Mouse (Mus musculus): Measurements from ENCODE around the gene Thada. TPM values are rescaled to one million over a fixed set of nuclear protein-coding genes. Genes with fewer than 3 reads are reported as not detected.

Thada gene
- total and polyA plus RNA-seq, 3 experiments, result 5.0 to 8.3 (median 7.7) TPM

- H3K79me2 ChIP-seq (replicated peaks; ENCODE audit: control insufficient read depth, insufficient read depth, low read length), result no peaks in the 10 kb centered on the region
- H3K4me1 ChIP-seq (ENCODE audit: control insufficient read depth, insufficient read depth, low read length), result no peaks in the 10 kb centered on the region
- no peaks in the 10 kb centered on the region for H3K36me3 ChIP-seq (ENCODE audit: control insufficient read depth, insufficient read depth, low read length)
- WGBS, result 89% methylated on average over 6 of the region's 6 CpGs
- intact Hi-C loops (cut with DNase I), result no loop called here
- no peak overlapping the region for H3K9ac ChIP-seq (ENCODE audit: low read depth, low read length)
- no peak overlapping the region for H3K27ac ChIP-seq
- TF ChIP-seq CTCF (IDR thresholded peaks at IDR 0.05), result no peak
- H3K27me3 ChIP-seq (ENCODE audit: control insufficient read depth, insufficient read depth, low read length), result no peaks in the 10 kb centered on the region
- H3K4me3 ChIP-seq, result no peak overlapping the region
- DNase-seq, result no peak
These were observed 123.6 kb downstream of the Thada start for GRCm38 (mm10) chr17:84342299-84342817.

GRCm38 (mm10) chr17:84341686-84342085 lies 124.3 kb downstream of the Thada start:
- DNase-seq, result no peak
- WGBS, result 41% methylated on average over 2 of the region's 2 CpGs
- Histone ChIP-seq H3K9ac (ENCODE audit: low read depth, low read length) (no peak overlapping the region), H3K27ac (no peak overlapping the region), H3K36me3 (ENCODE audit: control insufficient read depth, insufficient read depth, low read length) (no peaks in the 10 kb centered on the region), H3K27me3 (ENCODE audit: control insufficient read depth, insufficient read depth, low read length) (no peaks in the 10 kb centered on the region), H3K4me1 (ENCODE audit: control insufficient read depth, insufficient read depth, low read length) (no peaks in the 10 kb centered on the region), H3K79me2 (replicated peaks; ENCODE audit: control insufficient read depth, insufficient read depth, low read length) (no peaks in the 10 kb centered on the region), H3K4me3 (no peak overlapping the region)
- TF ChIP-seq POLR2A (IDR thresholded peaks at IDR 0.05; ENCODE audit: insufficient read depth, low read depth, low read length) (no peak), EP300 (IDR thresholded peaks at IDR 0.05; ENCODE audit: insufficient read depth, low read depth, low read length) (no peak), CTCF (IDR thresholded peaks at IDR 0.05) (peak; percentile 46)
- intact Hi-C loops (cut with DNase I), result no loop called here

GRCm38 (mm10) chr17:84340574-84340973 lies 125.4 kb downstream of the Thada start:
- no peaks in the 10 kb centered on the region for H3K79me2 ChIP-seq (replicated peaks; ENCODE audit: control insufficient read depth, insufficient read depth, low read length)
- H3K27ac ChIP-seq, result no peak overlapping the region
- 94% methylated on average over 3 of the region's 3 CpGs for WGBS
- no peak overlapping the region for H3K4me3 ChIP-seq
- intact Hi-C loops (cut with DNase I), result no loop called here
- no peak for DNase-seq
- no peak overlapping the region for H3K9ac ChIP-seq (ENCODE audit: low read depth, low read length)
- no peaks in the 10 kb centered on the region for H3K4me1 ChIP-seq (ENCODE audit: control insufficient read depth, insufficient read depth, low read length)
- no peaks in the 10 kb centered on the region for H3K36me3 ChIP-seq (ENCODE audit: control insufficient read depth, insufficient read depth, low read length)
- no peak for TF ChIP-seq EP300 (IDR thresholded peaks at IDR 0.05; ENCODE audit: insufficient read depth, low read depth, low read length)
- no peak for TF ChIP-seq POLR2A (IDR thresholded peaks at IDR 0.05; ENCODE audit: insufficient read depth, low read depth, low read length)
- no peak for TF ChIP-seq CTCF (IDR thresholded peaks at IDR 0.05)
- no peaks in the 10 kb centered on the region for H3K27me3 ChIP-seq (ENCODE audit: control insufficient read depth, insufficient read depth, low read length)

- H3K9ac ChIP-seq (ENCODE audit: low read depth, low read length), result no peak overlapping the region
- no peak for DNase-seq
- no peaks in the 10 kb centered on the region for H3K4me1 ChIP-seq (ENCODE audit: control insufficient read depth, insufficient read depth, low read length)
- TF ChIP-seq CTCF (IDR thresholded peaks at IDR 0.05), result no peak
- no peak for TF ChIP-seq EP300 (IDR thresholded peaks at IDR 0.05; ENCODE audit: insufficient read depth, low read depth, low read length)
- TF ChIP-seq POLR2A (IDR thresholded peaks at IDR 0.05; ENCODE audit: insufficient read depth, low read depth, low read length), result no peak
- no peak overlapping the region for H3K4me3 ChIP-seq
- no peak overlapping the region for H3K27ac ChIP-seq
- 88% methylated on average over 1 of the region's 1 CpGs for WGBS
- no peaks in the 10 kb centered on the region for H3K36me3 ChIP-seq (ENCODE audit: control insufficient read depth, insufficient read depth, low read length)
- H3K27me3 ChIP-seq (ENCODE audit: control insufficient read depth, insufficient read depth, low read length), result no peaks in the 10 kb centered on the region
- H3K79me2 ChIP-seq (replicated peaks; ENCODE audit: control insufficient read depth, insufficient read depth, low read length), result no peaks in the 10 kb centered on the region
- intact Hi-C loops (cut with DNase I), result no loop called here
These were observed 130.0 kb downstream of the Thada start for GRCm38 (mm10) chr17:84335996-84336395.

GRCm38 (mm10) chr17:84335076-84335475 lies 130.9 kb downstream of the Thada start:
- Histone ChIP-seq H3K27ac (no peak overlapping the region), H3K4me1 (ENCODE audit: control insufficient read depth, insufficient read depth, low read length) (no peaks in the 10 kb centered on the region)
- intact Hi-C loops (cut with DNase I), result no loop called here

GRCm38 (mm10) chr17:84334241-84335014 lies 131.6 kb downstream of the Thada start:
- H3K4me3 ChIP-seq, result no peak overlapping the region
- H3K27me3 ChIP-seq (ENCODE audit: control insufficient read depth, insufficient read depth, low read length), result no peaks in the 10 kb centered on the region
- no peak for DNase-seq
- H3K79me2 ChIP-seq (replicated peaks; ENCODE audit: control insufficient read depth, insufficient read depth, low read length), result no peaks in the 10 kb centered on the region
- no peak for TF ChIP-seq POLR2A (IDR thresholded peaks at IDR 0.05; ENCODE audit: insufficient read depth, low read depth, low read length)
- no peak for TF ChIP-seq CTCF (IDR thresholded peaks at IDR 0.05)
- intact Hi-C loops (cut with DNase I), result no loop called here
- H3K36me3 ChIP-seq (ENCODE audit: control insufficient read depth, insufficient read depth, low read length), result no peaks in the 10 kb centered on the region
- H3K4me1 ChIP-seq (ENCODE audit: control insufficient read depth, insufficient read depth, low read length), result no peaks in the 10 kb centered on the region
- H3K9ac ChIP-seq (ENCODE audit: low read depth, low read length), result no peak overlapping the region
- 59% methylated on average over 5 of the region's 5 CpGs for WGBS
- H3K27ac ChIP-seq, result no peak overlapping the region

More at GRCm38 (mm10) chr17:84335076-84335475, 130.9 kb downstream of the Thada start:
- Histone ChIP-seq H3K4me3 (no peak overlapping the region), H3K9ac (ENCODE audit: low read depth, low read length) (no peak overlapping the region), H3K36me3 (ENCODE audit: control insufficient read depth, insufficient read depth, low read length) (no peaks in the 10 kb centered on the region), H3K27me3 (ENCODE audit: control insufficient read depth, insufficient read depth, low read length) (no peaks in the 10 kb centered on the region), H3K79me2 (replicated peaks; ENCODE audit: control insufficient read depth, insufficient read depth, low read length) (no peaks in the 10 kb centered on the region)
- 72% methylated on average over 3 of the region's 3 CpGs for WGBS
- TF ChIP-seq POLR2A (IDR thresholded peaks at IDR 0.05; ENCODE audit: insufficient read depth, low read depth, low read length) (no peak), EP300 (IDR thresholded peaks at IDR 0.05; ENCODE audit: insufficient read depth, low read depth, low read length) (no peak), CTCF (IDR thresholded peaks at IDR 0.05) (no peak)
- DNase-seq, result no peak

Measured in heart, adult 2 months (tissue).